Mouse (Mus musculus): ENCODE results near the gene Spire2. TPM values are rescaled to one million over a fixed set of nuclear protein-coding genes. Genes with fewer than 3 reads are reported as not detected.

Gene Spire2
- polyA plus RNA-seq, 1 experiment = not detected

DNA sequence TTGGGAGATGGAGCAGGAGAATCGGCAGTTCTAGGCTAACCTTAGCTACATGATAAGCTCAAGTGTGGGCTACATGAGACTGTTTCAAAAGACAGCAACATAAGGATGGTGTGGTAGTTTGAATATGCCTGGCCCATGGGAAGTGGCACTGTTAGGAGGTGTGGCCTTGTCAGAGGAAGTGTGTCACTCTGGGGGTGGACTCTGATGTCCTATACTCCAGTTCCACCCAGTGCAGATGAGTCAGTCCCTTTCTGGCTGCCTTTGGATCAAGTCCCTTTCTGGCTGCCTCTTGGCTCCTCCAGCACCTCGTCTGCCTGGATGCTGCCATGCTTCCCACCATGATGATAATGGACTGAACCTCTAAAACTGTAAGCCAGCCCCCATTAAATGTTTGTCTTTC lies 39.7 kb upstream of the Spire2 start:
- TF ChIP-seq POLR2A (IDR thresholded peaks at IDR 0.05; ENCODE audit: insufficient read depth, low read depth, low read length) = no peak
- TF ChIP-seq CTCF (IDR thresholded peaks at IDR 0.05; ENCODE audit: insufficient read depth, low read depth, low read length) = no peak
- 90% methylated on average over 2 of the region's 2 CpGs for WGBS
- no peaks in the 10 kb centered on the region for H3K4me1 ChIP-seq (ENCODE audit: control insufficient read depth, insufficient read depth, low read length)
- H3K4me3 ChIP-seq (ENCODE audit: insufficient read depth, low read depth, low read length) = no peak overlapping the region
- no peak overlapping the region for H3K27ac ChIP-seq (ENCODE audit: insufficient read depth, low read depth, low read length)

- H3K4me1 ChIP-seq (ENCODE audit: control insufficient read depth, insufficient read depth, low read length) = no peaks in the 10 kb centered on the region
- 90% methylated on average over 11 of the region's 11 CpGs for WGBS
- TF ChIP-seq CTCF (IDR thresholded peaks at IDR 0.05; ENCODE audit: insufficient read depth, low read depth, low read length) (no peak), POLR2A (IDR thresholded peaks at IDR 0.05; ENCODE audit: insufficient read depth, low read depth, low read length) (no peak)
- no peak overlapping the region for H3K27ac ChIP-seq (ENCODE audit: insufficient read depth, low read depth, low read length)
- H3K4me3 ChIP-seq (ENCODE audit: insufficient read depth, low read depth, low read length) = no peak overlapping the region
These were observed 34.2 kb upstream of the Spire2 start for GRCm38 (mm10) chr8:123298301-123298700.

GRCm38 (mm10) chr8:123308738-123309137 lies 23.8 kb upstream of the Spire2 start:
- TF ChIP-seq CTCF (IDR thresholded peaks at IDR 0.05; ENCODE audit: insufficient read depth, low read depth, low read length) (no peak), POLR2A (IDR thresholded peaks at IDR 0.05; ENCODE audit: insufficient read depth, low read depth, low read length) (no peak)
- 73% methylated on average over 4 of the region's 4 CpGs for WGBS
- H3K27ac ChIP-seq (ENCODE audit: insufficient read depth, low read depth, low read length) = no peak overlapping the region
- H3K4me3 ChIP-seq (ENCODE audit: insufficient read depth, low read depth, low read length) = no peak overlapping the region
- H3K4me1 ChIP-seq (ENCODE audit: control insufficient read depth, insufficient read depth, low read length) = no peaks in the 10 kb centered on the region

DNA sequence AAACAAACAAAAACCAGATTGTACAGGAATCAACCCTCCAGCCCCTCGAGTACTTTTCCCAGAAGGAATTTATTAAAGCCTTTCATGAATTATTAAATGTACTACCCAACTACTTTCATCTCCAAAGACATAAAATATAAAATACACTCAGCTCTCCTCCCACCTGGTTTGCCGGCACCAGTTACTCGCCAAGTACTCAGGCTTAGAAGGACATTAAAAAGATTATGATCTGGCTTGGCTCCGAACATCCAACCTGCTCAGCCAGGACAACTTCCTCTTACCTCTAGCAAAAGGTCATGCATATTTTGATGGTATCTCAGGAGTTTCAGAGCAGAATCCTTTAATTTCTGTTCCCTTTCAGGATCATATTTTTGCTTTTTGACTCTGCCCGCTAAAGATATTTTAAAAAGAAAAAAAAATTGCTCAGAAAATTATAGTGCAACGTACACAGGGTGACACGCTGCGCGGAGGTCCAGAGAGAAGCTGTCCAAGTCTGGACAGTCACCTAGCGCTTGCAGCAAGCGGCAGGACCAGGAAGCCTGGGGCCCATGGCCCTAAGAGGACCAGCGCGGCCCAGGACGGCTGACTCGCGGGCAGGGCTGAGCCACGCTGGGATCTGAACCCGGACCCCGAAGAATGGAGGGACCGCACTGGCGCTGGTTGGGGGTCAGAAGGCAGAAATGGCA lies 14.6 kb upstream of the Spire2 start:
- H3K4me1 ChIP-seq (ENCODE audit: control insufficient read depth, insufficient read depth, low read length) = peaks cover 6% of the 10 kb centered on the region
- WGBS = 6% methylated on average over 21 of the region's 21 CpGs
- TF ChIP-seq POLR2A (IDR thresholded peaks at IDR 0.05; ENCODE audit: insufficient read depth, low read depth, low read length) (no peak), CTCF (IDR thresholded peaks at IDR 0.05; ENCODE audit: insufficient read depth, low read depth, low read length) (peak; percentile 73; the same call in 1 of the 2 replicates)
- no peak overlapping the region for H3K27ac ChIP-seq (ENCODE audit: insufficient read depth, low read depth, low read length)
- peak overlapping the region; percentile 52 for H3K4me3 ChIP-seq (ENCODE audit: insufficient read depth, low read depth, low read length)

DNA sequence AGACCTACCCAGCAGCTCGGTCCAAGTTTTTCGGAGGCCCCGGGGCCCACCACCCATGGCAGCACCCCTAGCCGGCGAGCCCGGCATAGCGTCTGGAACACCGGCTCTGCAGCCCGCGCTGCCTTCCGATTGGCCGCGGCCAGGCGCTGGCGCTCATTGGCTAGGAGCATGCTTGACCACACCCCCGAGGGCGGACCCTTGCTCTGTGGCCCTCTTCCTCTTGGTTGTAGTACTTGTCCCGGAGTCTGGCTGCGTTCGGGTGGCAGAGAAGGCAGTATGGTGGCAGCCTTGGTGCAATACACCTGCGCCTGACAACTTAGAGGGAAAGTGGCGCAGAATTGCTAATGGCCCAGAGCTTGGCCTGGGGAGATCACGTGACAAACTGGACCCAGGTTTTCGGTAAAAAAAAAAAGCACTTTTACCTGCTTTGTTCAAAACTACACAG lies 14.0 kb upstream of the Spire2 start, which contains the start of gene Fanca:
Fanca (minus strand) TSS at position 110 of the 445 bp plus-strand sequence.
- Histone ChIP-seq H3K4me3 (ENCODE audit: insufficient read depth, low read depth, low read length) (peak within 1 kb of the TSS; percentile 52), H3K4me1 (ENCODE audit: control insufficient read depth, insufficient read depth, low read length) (peaks cover 8% of the 10 kb centered on the region), H3K27ac (ENCODE audit: insufficient read depth, low read depth, low read length) (no peak within 1 kb of the TSS)
- no peak for TF ChIP-seq POLR2A (IDR thresholded peaks at IDR 0.05; ENCODE audit: insufficient read depth, low read depth, low read length)
- no peak for TF ChIP-seq CTCF (IDR thresholded peaks at IDR 0.05; ENCODE audit: insufficient read depth, low read depth, low read length)
- under 1% methylated on average over 24 of the region's 24 CpGs for WGBS

GRCm38 (mm10) chr8:123319522-123320164 lies 12.9 kb upstream of the Spire2 start:
- Histone ChIP-seq H3K4me1 (ENCODE audit: control insufficient read depth, insufficient read depth, low read length) (peaks cover 8% of the 10 kb centered on the region), H3K27ac (ENCODE audit: insufficient read depth, low read depth, low read length) (no peak overlapping the region), H3K4me3 (ENCODE audit: insufficient read depth, low read depth, low read length) (no peak overlapping the region)
- no peak for TF ChIP-seq CTCF (IDR thresholded peaks at IDR 0.05; ENCODE audit: insufficient read depth, low read depth, low read length)
- no peak for TF ChIP-seq POLR2A (IDR thresholded peaks at IDR 0.05; ENCODE audit: insufficient read depth, low read depth, low read length)
- WGBS = 36% methylated on average over 7 of the region's 7 CpGs

GRCm38 (mm10) chr8:123328552-123328951 lies 4.0 kb upstream of the Spire2 start:
- TF ChIP-seq CTCF (IDR thresholded peaks at IDR 0.05; ENCODE audit: insufficient read depth, low read depth, low read length) (no peak), POLR2A (IDR thresholded peaks at IDR 0.05; ENCODE audit: insufficient read depth, low read depth, low read length) (no peak)
- 96% methylated on average over 2 of the region's 2 CpGs for WGBS

DNA sequence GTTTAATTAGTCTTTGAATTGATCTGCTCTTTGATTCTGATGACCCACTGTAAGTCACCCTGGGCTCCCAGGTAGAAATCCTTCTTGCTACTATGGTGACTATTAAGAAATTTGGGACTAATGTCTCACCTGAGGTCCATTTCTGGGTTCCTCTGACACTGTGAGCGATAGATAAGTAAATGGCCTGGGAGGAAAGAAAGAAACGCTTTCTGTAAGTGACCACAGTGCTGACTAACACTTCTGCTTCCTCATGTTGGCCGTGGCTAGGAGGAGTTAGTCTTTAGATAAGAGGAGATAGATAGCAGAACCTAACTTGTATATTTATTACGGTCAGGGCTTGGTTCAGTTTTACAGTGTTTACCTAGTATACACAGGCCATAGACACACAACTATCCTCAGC lies 3.2 kb upstream of the Spire2 start:
- Histone ChIP-seq H3K4me3 (ENCODE audit: insufficient read depth, low read depth, low read length) (no peak overlapping the region), H3K4me1 (ENCODE audit: control insufficient read depth, insufficient read depth, low read length) (peaks cover 15% of the 10 kb centered on the region), H3K27ac (ENCODE audit: insufficient read depth, low read depth, low read length) (no peak overlapping the region)
- TF ChIP-seq POLR2A (IDR thresholded peaks at IDR 0.05; ENCODE audit: insufficient read depth, low read depth, low read length) = no peak
- 91% methylated on average over 4 of the region's 4 CpGs for WGBS

More at GRCm38 (mm10) chr8:123328552-123328951, 4.0 kb upstream of the Spire2 start:
- Histone ChIP-seq H3K27ac (ENCODE audit: insufficient read depth, low read depth, low read length) (no peak overlapping the region), H3K4me3 (ENCODE audit: insufficient read depth, low read depth, low read length) (no peak overlapping the region), H3K4me1 (ENCODE audit: control insufficient read depth, insufficient read depth, low read length) (peaks cover 8% of the 10 kb centered on the region)

DNA sequence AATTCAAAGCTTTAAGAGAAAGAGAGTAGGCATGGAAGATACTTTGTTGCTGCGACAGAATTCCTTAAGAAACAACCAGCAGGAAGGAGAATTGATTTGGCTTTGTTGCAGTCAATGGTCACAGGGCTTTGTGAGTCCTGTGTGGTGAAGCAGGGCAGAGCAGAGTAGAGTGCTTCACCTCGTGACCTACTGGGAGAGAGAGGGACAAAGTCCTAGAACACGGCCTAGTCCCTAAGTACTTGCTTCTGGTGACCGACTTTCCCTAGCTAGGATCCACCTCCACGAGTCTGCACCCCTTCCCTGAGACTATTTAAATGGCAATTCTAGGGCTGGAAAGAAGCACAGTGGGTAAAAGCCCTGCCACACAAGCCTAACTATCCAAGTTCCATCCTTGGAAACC lies 2.6 kb upstream of the Spire2 start:
- Histone ChIP-seq H3K27ac (ENCODE audit: insufficient read depth, low read depth, low read length) (no peak overlapping the region), H3K4me1 (ENCODE audit: control insufficient read depth, insufficient read depth, low read length) (peaks cover 15% of the 10 kb centered on the region), H3K4me3 (ENCODE audit: insufficient read depth, low read depth, low read length) (no peak overlapping the region)
- TF ChIP-seq CTCF (IDR thresholded peaks at IDR 0.05; ENCODE audit: insufficient read depth, low read depth, low read length) = no peak
- TF ChIP-seq POLR2A (IDR thresholded peaks at IDR 0.05; ENCODE audit: insufficient read depth, low read depth, low read length) = no peak
- WGBS = 84% methylated on average over 5 of the region's 5 CpGs

Measured in olfactory bulb, adult 2 months (tissue).